Mouse (Mus musculus) spleen, adult 2 months (tissue): ENCODE results near the gene Magi1.

ENCODE experiments used
- CTCF ChIP-seq: fragments of 200-500 bp; IDR thresholded peaks from 2 replicates; pipeline ENCODE4 v1.5.1; 2011; ENCODE audit warnings: mild to moderate bottlenecking, inconsistent platforms; ENCODE audit not compliant: insufficient read depth, insufficient read length, insufficient replicate concordance; ENCODE audit errors: extremely low read depth
- POLR2A ChIP-seq: fragments of 200-500 bp; IDR thresholded peaks from 2 replicates; pipeline ENCODE4 v1.6.1; 2011; ENCODE audit warnings: low read depth, low read length, inconsistent platforms

GRCm38 (mm10) chr6:94241251-94241650 is 42.5 kb downstream of the Magi1 start:
- no peak for TF ChIP-seq POLR2A
- no peak for TF ChIP-seq CTCF
